Mouse (Mus musculus): ENCODE data around the gene Hist1h1d. TPM values are rescaled to one million over a fixed set of nuclear protein-coding genes. Genes with fewer than 3 reads are reported as not detected.
A peak's percentile ranks its signal among the peaks of the same experiment; 100 is the strongest.
"Not testable (repeated sequence)": the region's sequence is repeated elsewhere in the genome, so short reads cannot be mapped to it uniquely, and the experiment has no call there.

The Hist1h1d gene
- total and polyA plus RNA-seq, 3 experiments, result 0.24 to 115 TPM; not detected in 1

DNA sequence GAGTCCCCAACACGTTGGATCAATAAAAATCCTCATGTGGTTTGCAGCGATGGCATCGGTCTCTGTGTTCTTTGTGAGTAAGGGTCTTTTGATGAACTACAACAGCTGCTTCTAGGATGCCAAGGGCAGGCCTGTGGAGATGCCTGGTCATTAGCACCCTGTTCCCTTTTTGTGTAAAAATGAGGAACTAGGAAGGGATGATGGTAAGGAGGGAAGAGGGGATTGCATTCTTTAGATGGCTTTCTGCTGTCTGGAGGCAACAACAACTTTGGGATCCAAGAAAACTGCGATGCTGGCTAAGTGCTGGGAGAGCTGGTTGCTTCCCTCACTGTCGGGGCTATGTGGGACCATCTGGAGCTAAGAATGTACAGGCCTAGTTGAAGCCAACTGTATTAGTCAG, 14.8 kb upstream of the Hist1h1d start:
- no peak overlapping the region for H3K9ac ChIP-seq (ENCODE audit: control insufficient read depth, low read depth, low read length, poor library complexity, severe bottlenecking)
- H3K4me3 ChIP-seq (ENCODE audit: control insufficient read depth in 1 of 2, insufficient read depth in 1 of 2, low read depth in 2 of 2, low read length in 2 of 2), result no peak overlapping the region
- H3K4me1 ChIP-seq (ENCODE audit: control insufficient read depth in 1 of 2, insufficient read depth in 2 of 2, low read length in 2 of 2), result peaks cover 2 to 4% of the 10 kb centered on the region in 2 experiments; a peak in 3 of 4 replicates
- peaks cover 0 to 20% of the 10 kb centered on the region in 2 experiments; a peak in 2 of 4 replicates for H3K36me3 ChIP-seq (ENCODE audit: control insufficient read depth in 1 of 2, insufficient read depth in 2 of 2, low read length in 2 of 2)
- no peak for TF ChIP-seq UBTF (IDR thresholded peaks at IDR 0.05; ENCODE audit: borderline replicate concordance, insufficient read depth, low read depth, low read length)
- no peak for TF ChIP-seq HCFC1 (IDR thresholded peaks at IDR 0.05; ENCODE audit: low read depth, low read length)
- TF ChIP-seq ETS1 (IDR thresholded peaks at IDR 0.05; ENCODE audit: low read depth, low read length), result no peak
- no peak for TF ChIP-seq MEF2A (IDR thresholded peaks at IDR 0.05; ENCODE audit: extremely low read depth, insufficient replicate concordance, low read depth, low read length, poor library complexity, severe bottlenecking)
- TF ChIP-seq USF2 (IDR thresholded peaks at IDR 0.05; ENCODE audit: borderline replicate concordance in 1 of 2, insufficient read depth in 1 of 2, low read depth in 1 of 2, low read length in 2 of 2), result no peak
- no peak overlapping the region for H3K27ac ChIP-seq (ENCODE audit: control insufficient read depth, low read depth, low read length)
- no peaks in the 10 kb centered on the region for H3K27me3 ChIP-seq (ENCODE audit: control insufficient read depth in 1 of 2, insufficient read depth in 2 of 2, low read length in 2 of 2)
- no peaks in the 10 kb centered on the region for H3K9me3 ChIP-seq (replicated peaks; ENCODE audit: insufficient read depth, low read length)
- peaks cover 4% of the 10 kb centered on the region; the same call in 1 of the 2 replicates for H3K79me2 ChIP-seq (ENCODE audit: control insufficient read depth, insufficient read depth, low read length, poor library complexity)
- DNase-seq (ENCODE audit: low read depth, low spot score), result peak; percentile 58

GRCm38 (mm10) chr13:23539821-23540220, 13.2 kb upstream of the Hist1h1d start:
- H3K79me2 ChIP-seq (ENCODE audit: control insufficient read depth, insufficient read depth, low read length, poor library complexity); H3K27me3 ChIP-seq (ENCODE audit: control insufficient read depth in 1 of 2, insufficient read depth in 2 of 2, low read length in 2 of 2); H3K9me3 ChIP-seq (replicated peaks; ENCODE audit: insufficient read depth, low read length); H3K4me1 ChIP-seq (ENCODE audit: control insufficient read depth in 1 of 2, insufficient read depth in 2 of 2, low read length in 2 of 2); H3K9ac ChIP-seq (ENCODE audit: control insufficient read depth, low read depth, low read length, poor library complexity, severe bottlenecking); H3K4me3 ChIP-seq (ENCODE audit: control insufficient read depth in 1 of 2, insufficient read depth in 1 of 2, low read depth in 2 of 2, low read length in 2 of 2); H3K27ac ChIP-seq (ENCODE audit: control insufficient read depth, low read depth, low read length); DNase-seq (ENCODE audit: low read depth, low spot score): not testable (repeated sequence)
- TF ChIP-seq TBP (IDR thresholded peaks at IDR 0.05; ENCODE audit: low read depth, low read length), result peak; percentile 70
- H3K36me3 ChIP-seq (ENCODE audit: control insufficient read depth in 1 of 2, insufficient read depth in 2 of 2, low read length in 2 of 2), result peaks cover 0 to 19% of the 10 kb centered on the region in 2 experiments; a peak in 2 of 4 replicates

DNA sequence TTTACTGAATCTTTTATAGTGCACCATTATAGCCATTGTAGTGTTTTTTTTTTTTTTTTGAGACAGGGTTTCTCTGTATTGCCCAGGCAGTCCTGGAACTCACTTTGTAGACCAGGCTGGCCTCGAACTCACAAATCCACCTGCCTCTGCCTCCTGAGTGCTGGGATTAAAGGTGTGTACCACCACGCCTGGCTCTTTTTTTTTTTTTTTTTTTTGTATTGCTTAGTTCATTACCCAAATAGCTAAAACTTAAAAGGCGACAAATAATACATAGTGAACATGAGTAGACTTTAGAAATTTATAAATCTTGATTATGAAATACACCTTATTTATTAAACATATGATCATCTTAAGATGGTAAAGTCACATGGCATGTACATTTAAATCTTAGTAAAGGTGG, 11.6 kb upstream of the Hist1h1d start:
- H3K27me3 ChIP-seq (ENCODE audit: control insufficient read depth in 1 of 2, insufficient read depth in 2 of 2, low read length in 2 of 2), result no peaks in the 10 kb centered on the region
- H3K9ac ChIP-seq (ENCODE audit: control insufficient read depth, low read depth, low read length, poor library complexity, severe bottlenecking), result peak overlapping the region; percentile 24; the same call in 1 of the 2 replicates
- H3K36me3 ChIP-seq (ENCODE audit: control insufficient read depth in 1 of 2, insufficient read depth in 2 of 2, low read length in 2 of 2), result peaks cover 0 to 22% of the 10 kb centered on the region in 2 experiments; a peak in 2 of 4 replicates
- H3K79me2 ChIP-seq (ENCODE audit: control insufficient read depth, insufficient read depth, low read length, poor library complexity), result no peaks in the 10 kb centered on the region
- peak; percentile 49 for DNase-seq (ENCODE audit: low read depth, low spot score)
- H3K4me3 ChIP-seq (ENCODE audit: control insufficient read depth in 1 of 2, insufficient read depth in 1 of 2, low read depth in 2 of 2, low read length in 2 of 2), result peak overlapping the region in 1 of 2 experiments; percentile 51; a peak in 1 of 4 replicates
- no peak overlapping the region for H3K27ac ChIP-seq (ENCODE audit: control insufficient read depth, low read depth, low read length)
- no peaks in the 10 kb centered on the region for H3K9me3 ChIP-seq (replicated peaks; ENCODE audit: insufficient read depth, low read length)
- peaks cover 2 to 7% of the 10 kb centered on the region in 2 experiments; a peak in 3 of 4 replicates for H3K4me1 ChIP-seq (ENCODE audit: control insufficient read depth in 1 of 2, insufficient read depth in 2 of 2, low read length in 2 of 2)
- TF ChIP-seq CHD2 (IDR thresholded peaks at IDR 0.05; ENCODE audit: low read length) (no peak), RCOR1 (IDR thresholded peaks at IDR 0.05; ENCODE audit: low read depth, low read length) (no peak), POLR2A (IDR thresholded peaks at IDR 0.05; ENCODE audit: control insufficient read depth in 1 of 2, insufficient read depth in 1 of 2, low read depth in 1 of 2, low read length in 2 of 2, poor library complexity in 1 of 2) (no peak), USF1 (IDR thresholded peaks at IDR 0.05; ENCODE audit: low read depth, low read length) (no peak), TBP (IDR thresholded peaks at IDR 0.05; ENCODE audit: low read depth, low read length) (0 out of 2 replicates have a peak, but pooled peaks have one; percentile 54), ZKSCAN1 (IDR thresholded peaks at IDR 0.05; ENCODE audit: low read depth, low read length) (no peak)
